Mouse (Mus musculus) liver, embryonic 14.5 days (tissue): ENCODE results near the gene Nup188. TPM values are rescaled to one million over a fixed set of nuclear protein-coding genes. Genes with fewer than 3 reads are reported as not detected.
A peak's percentile ranks its signal among the peaks of the same experiment; 100 is the strongest.

Experiments
- ATAC-seq: fragments of 200-750 bp; cut with Nextera tagmentation; 2 replicates; pipeline ENCODE4 v1.8.0; 2017; ENCODE audit warnings: moderate number of reproducible peaks, mild to moderate bottlenecking, moderate library complexity; ENCODE audit not compliant: insufficient read depth
- DNase-seq, 3 experiments: peaks; one replicate each; pipeline ENCODE4 v3.0.0-alpha.2; 2012 to 2013; ENCODE audit warnings: low read depth in 3 of 3, low spot score in 3 of 3
- H3K27ac ChIP-seq: fragments of 300-500 bp; sonication (generic); 2 replicates; pipeline ENCODE4 v1.5.1; 2014; ENCODE audit warnings: moderate library complexity, mild to moderate bottlenecking, control low read depth, inconsistent platforms
- H3K27me3 ChIP-seq: fragments of 300-500 bp; sonication (generic); 2 replicates; pipeline ENCODE4 v1.6.1; 2014; ENCODE audit warnings: mild to moderate bottlenecking, low read length, moderate library complexity; ENCODE audit not compliant: control insufficient read depth, insufficient read depth
- H3K36me3 ChIP-seq: fragments of 300-500 bp; sonication (generic); replicated peaks from 2 replicates; pipeline ENCODE4 v1.6.1; 2014; ENCODE audit warnings: low read depth; ENCODE audit not compliant: control insufficient read depth, insufficient read depth
- H3K4me1 ChIP-seq, 2 experiments: fragments of 200-500 bp in 1 of 2; fragments of 300-500 bp in 1 of 2; sonication (generic) in 1 of 2; replicated peaks; 2 replicates each; pipeline ENCODE4 v1.6.1; 2012 to 2014; ENCODE audit warnings: antibody characterized with exemption in 1 of 2, inconsistent platforms in 1 of 2, low read length in 1 of 2; ENCODE audit not compliant: control insufficient read depth in 2 of 2, insufficient read depth in 2 of 2
- H3K4me2 ChIP-seq: fragments of 300-500 bp; sonication (generic); 2 replicates; pipeline ENCODE4 v1.6.1; 2014; ENCODE audit warnings: low read depth, mild to moderate bottlenecking, control low read depth, moderate library complexity
- H3K4me3 ChIP-seq, 2 experiments: fragments of 200-500 bp in 1 of 2; fragments of 300-500 bp in 1 of 2; sonication (generic) in 1 of 2; 2 replicates each; pipeline ENCODE4 v1.5.1; 2012 to 2014; ENCODE audit warnings: low read depth in 2 of 2, low read length in 2 of 2, mild to moderate bottlenecking in 2 of 2, control low read depth in 1 of 2, inconsistent platforms in 1 of 2, moderate library complexity in 1 of 2; ENCODE audit not compliant: insufficient read depth in 1 of 2
- H3K9ac ChIP-seq: fragments of 300-500 bp; sonication (generic); replicated peaks from 2 replicates; pipeline ENCODE4 v1.6.1; 2014; ENCODE audit warnings: mild to moderate bottlenecking, control low read depth, moderate library complexity
- H3K9me3 ChIP-seq: fragments of 300-500 bp; sonication (generic); 2 replicates; pipeline ENCODE4 v1.6.1; 2016; ENCODE audit warnings: low read length, mixed read lengths; ENCODE audit not compliant: control insufficient read depth
- CTCF ChIP-seq: IDR thresholded peaks from 2 replicates; pipeline ENCODE4 v1.5.1; 2016; ENCODE audit warnings: antibody characterized with exemption, low read depth, control low read depth
- EP300 ChIP-seq: IDR thresholded peaks from 2 replicates; pipeline ENCODE4 v1.6.1; 2016; ENCODE audit warnings: antibody characterized with exemption, low read depth
- WGBS: fragments of 180-500 bp; shearing (Covaris S2); extraction: QIAGEN DNeasy Blood & Tissue Kit; methylation state at CpG from one replicate; pipeline ENCODE4 v1.1.7; 2014; ENCODE audit not compliant: insufficient replicate concordance; 5-methylcytosine and 5-hydroxymethylcytosine counted together
- polyA plus RNA-seq, 2 experiments: library from polyadenylated mRNA; depleted of rRNA in 1 of 2; stranded (reverse) in 1 of 2; unstranded in 1 of 2; fragments of >200 nt; fragmentation: Nextera tagmentation in 1 of 2; extraction: Ambion mirVana in 1 of 2; gene quantifications; 2 replicates each; pipeline versions ENCODE4 v1.2.1 to v1.2.3; 2012 to 2014

Nup188 gene
- polyA plus RNA-seq, 2 experiments = 16.1 to 19.1 TPM

DNA sequence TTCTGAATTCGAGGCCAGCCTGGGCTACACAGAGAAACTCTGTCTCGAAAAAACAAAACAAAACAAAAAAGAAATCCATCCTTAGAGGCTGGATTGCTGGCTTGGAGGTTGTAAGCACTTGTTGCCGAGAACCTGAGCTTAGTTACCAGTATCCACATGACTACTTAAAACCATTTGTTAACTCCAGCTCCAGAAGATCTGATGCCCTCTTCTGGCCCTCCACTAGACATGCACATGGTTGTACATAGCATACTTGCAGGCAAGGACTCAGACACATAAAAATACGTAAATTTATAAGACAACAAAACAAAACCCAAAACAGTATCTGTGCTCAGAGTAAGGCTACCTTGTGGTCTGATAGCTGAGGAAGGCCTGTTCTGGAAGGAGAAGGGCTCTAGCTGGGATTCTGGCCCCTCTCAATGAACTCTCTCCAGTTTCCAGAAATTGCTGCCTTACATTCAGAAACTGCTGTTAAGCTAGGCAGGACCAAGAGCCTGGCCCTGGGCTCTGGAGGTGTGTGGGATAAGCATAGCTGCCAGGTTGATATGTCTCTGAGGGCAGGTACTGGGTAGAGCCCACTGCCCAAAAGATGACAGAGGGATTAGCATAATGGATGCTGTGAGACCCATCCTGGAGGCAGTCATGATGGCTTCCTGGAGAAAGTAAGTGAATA lies 25.0 kb upstream of the Nup188 start:
- Histone ChIP-seq H3K4me2 (no peak overlapping the region), H3K36me3 (peaks cover 35% of the 10 kb centered on the region), H3K27ac (no peak overlapping the region), H3K4me3 (no peak overlapping the region), H3K9me3 (no peaks in the 10 kb centered on the region), H3K4me1 (peaks cover 0 to 19% of the 10 kb centered on the region in 2 experiments; a peak in 2 of 4 replicates), H3K9ac (no peak overlapping the region), H3K27me3 (no peaks in the 10 kb centered on the region)
- no peak for DNase-seq
- TF ChIP-seq EP300 (no peak), CTCF (peak; percentile 24; the same call in 1 of the 2 replicates)
- no peak for ATAC-seq
- WGBS = 74% methylated on average over 4 of the region's 4 CpGs

DNA sequence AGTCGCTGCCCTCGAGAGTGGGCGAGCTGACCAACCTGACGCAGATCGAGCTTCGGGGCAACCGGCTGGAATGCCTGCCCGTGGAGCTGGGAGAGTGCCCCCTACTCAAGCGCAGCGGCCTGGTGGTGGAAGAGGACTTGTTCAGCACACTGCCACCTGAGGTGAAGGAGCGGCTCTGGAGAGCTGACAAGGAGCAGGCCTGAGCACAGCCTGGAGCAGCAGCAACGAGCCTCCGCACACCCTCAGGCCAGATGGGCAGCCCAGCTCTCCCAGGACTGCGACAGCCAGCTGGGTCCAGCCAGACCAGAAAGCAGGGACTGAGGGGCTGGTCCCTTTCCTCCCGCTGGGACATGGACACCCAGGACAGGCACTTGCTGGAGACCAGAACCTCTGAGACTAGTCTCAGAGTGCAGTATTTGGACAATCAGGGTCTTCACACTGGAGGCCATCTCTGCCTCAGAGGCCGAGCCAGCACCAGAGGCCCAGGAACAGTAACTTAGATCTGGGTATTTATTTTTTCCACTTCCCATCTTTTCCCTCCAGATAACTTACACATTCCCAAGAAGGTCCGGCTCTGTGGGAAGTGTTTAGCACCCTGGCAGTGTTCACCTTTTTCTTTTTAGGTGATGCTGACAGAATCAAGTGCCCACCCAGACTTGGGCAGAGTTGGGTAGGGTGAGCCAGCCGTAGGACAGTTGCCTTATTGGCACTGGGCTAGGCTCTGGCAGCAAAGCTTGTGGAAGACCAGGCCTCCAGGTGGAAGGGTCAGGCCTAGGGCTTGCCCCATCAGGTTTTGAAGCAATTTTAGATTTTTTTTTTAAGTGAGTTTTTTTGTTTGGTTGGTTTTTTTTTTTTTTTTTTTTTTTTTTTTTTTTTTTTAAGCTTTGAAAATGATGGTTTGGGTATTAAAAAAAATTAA lies 24.0 kb upstream of the Nup188 start:
- H3K27ac ChIP-seq = no peak overlapping the region
- no peak overlapping the region for H3K4me2 ChIP-seq
- H3K4me1 ChIP-seq = peaks cover 0 to 23% of the 10 kb centered on the region in 2 experiments; a peak in 2 of 4 replicates
- ATAC-seq (no peak), DNase-seq (no peak)
- H3K4me3 ChIP-seq = no peak overlapping the region
- H3K9me3 ChIP-seq = no peaks in the 10 kb centered on the region
- peaks cover 27% of the 10 kb centered on the region for H3K36me3 ChIP-seq
- no peaks in the 10 kb centered on the region for H3K27me3 ChIP-seq
- TF ChIP-seq CTCF = no peak
- no peak for TF ChIP-seq EP300
- H3K9ac ChIP-seq = no peak overlapping the region
- 89% methylated on average over 18 of the region's 18 CpGs for WGBS

DNA sequence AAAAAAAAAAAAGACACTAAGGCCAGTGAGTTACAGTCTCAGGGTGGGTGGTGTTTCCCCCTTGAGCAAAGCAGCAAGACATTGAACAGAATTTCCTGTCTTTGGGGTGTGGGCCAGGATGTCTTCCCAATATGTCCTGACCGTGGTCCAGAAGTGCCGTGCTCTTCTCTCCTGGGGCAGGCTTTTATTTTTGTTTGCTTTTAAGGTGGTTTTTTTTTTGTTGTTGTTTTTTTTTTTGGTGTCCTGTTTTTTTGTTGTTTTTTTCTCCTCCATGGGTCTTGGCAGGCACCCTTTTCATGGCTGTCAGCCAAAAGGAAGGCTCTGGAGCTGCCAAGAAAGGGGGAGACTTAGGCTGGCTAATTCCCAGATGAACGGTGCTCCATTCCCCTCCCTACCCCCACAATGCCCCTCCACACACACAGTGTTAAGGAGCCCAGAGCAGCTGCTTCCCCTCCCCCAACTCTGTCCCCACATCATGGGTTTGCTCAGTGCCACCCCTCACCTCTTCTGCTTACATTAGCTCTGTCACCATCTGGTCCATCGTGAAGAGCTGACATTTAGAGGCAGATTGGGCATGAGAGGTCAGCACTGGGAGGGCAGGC lies 23.3 kb upstream of the Nup188 start:
- no peak for ATAC-seq
- no peaks in the 10 kb centered on the region for H3K27me3 ChIP-seq
- H3K27ac ChIP-seq = no peak overlapping the region
- TF ChIP-seq EP300 (no peak), CTCF (no peak)
- H3K36me3 ChIP-seq = peaks cover 20% of the 10 kb centered on the region
- DNase-seq = no peak
- H3K9ac ChIP-seq = no peak overlapping the region
- no peak overlapping the region for H3K4me2 ChIP-seq
- H3K4me1 ChIP-seq = peaks cover 0 to 23% of the 10 kb centered on the region in 2 experiments; a peak in 3 of 4 replicates
- WGBS = 82% methylated on average over 4 of the region's 4 CpGs
- H3K9me3 ChIP-seq = no peaks in the 10 kb centered on the region
- H3K4me3 ChIP-seq = no peak overlapping the region

DNA sequence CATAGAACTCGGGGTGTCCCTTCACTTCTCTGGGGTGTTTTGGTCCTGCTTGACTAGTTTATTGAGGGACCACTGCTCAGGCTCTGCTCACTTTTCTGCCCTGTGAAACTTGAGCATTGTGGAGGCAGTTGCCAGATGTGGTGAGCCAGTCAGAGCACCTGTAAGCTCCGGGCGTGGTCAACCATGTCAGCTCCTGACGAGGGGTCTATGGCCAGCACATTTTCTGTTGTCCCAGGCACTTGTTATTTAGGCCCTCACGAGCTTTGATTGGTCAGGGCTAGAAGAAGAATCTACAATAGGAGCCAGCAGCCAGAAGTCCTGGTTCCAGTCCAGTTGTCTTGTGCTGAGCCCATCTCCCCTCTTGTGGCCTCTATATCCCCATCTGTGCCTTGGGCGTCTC lies 22.4 kb upstream of the Nup188 start:
- no peak for ATAC-seq
- peaks cover 20% of the 10 kb centered on the region for H3K36me3 ChIP-seq
- TF ChIP-seq EP300 (no peak), CTCF (no peak)
- DNase-seq = no peak
- H3K9ac ChIP-seq = no peak overlapping the region
- H3K9me3 ChIP-seq = no peaks in the 10 kb centered on the region
- H3K4me1 ChIP-seq = peaks cover 0 to 22% of the 10 kb centered on the region in 2 experiments; a peak in 3 of 4 replicates
- WGBS = 70% methylated on average over 6 of the region's 6 CpGs
- H3K27me3 ChIP-seq = no peaks in the 10 kb centered on the region
- no peak overlapping the region for H3K4me3 ChIP-seq
- no peak overlapping the region for H3K27ac ChIP-seq
- H3K4me2 ChIP-seq = no peak overlapping the region
